Mouse (Mus musculus) forebrain, embryonic 14.5 days (tissue): ENCODE data around the gene Snrnp35. TPM values are rescaled to one million over a fixed set of nuclear protein-coding genes. Genes with fewer than 3 reads are reported as not detected.

Experiments used
- ATAC-seq: fragments of 200-750 bp; cut with Nextera tagmentation; 2 replicates; pipeline ENCODE4 v1.8.0; 2017; ENCODE audit warnings: mild to moderate bottlenecking, moderate library complexity
- DNase-seq: peaks from one replicate; pipeline ENCODE4 v3.0.0-alpha.2; 2015; ENCODE audit warnings: low spot score
- H3K27ac ChIP-seq: fragments of 300-500 bp; sonication (generic); 2 replicates; pipeline ENCODE4 v1.5.1; 2014; ENCODE audit warnings: low read depth, mild to moderate bottlenecking, control low read depth, low read length, moderate library complexity
- H3K27me3 ChIP-seq: fragments of 300-500 bp; sonication (generic); replicated peaks from 2 replicates; pipeline ENCODE4 v1.6.1; 2014; ENCODE audit warnings: low read length, control low read depth, mixed read lengths; ENCODE audit not compliant: control insufficient read depth, insufficient read depth
- H3K36me3 ChIP-seq: fragments of 300-500 bp; sonication (generic); 2 replicates; pipeline ENCODE4 v1.6.1; 2014; ENCODE audit warnings: low read length, control low read depth; ENCODE audit not compliant: control insufficient read depth, insufficient read depth
- H3K4me1 ChIP-seq: fragments of 300-500 bp; sonication (generic); 2 replicates; pipeline ENCODE4 v1.6.1; 2014; ENCODE audit warnings: antibody characterized with exemption, low read length, control low read depth; ENCODE audit not compliant: control insufficient read depth, insufficient read depth
- H3K4me2 ChIP-seq: fragments of 300-500 bp; sonication (generic); 2 replicates; pipeline ENCODE4 v1.6.1; 2014; ENCODE audit warnings: mild to moderate bottlenecking, control low read depth, low read length
- H3K4me3 ChIP-seq: fragments of 300-500 bp; sonication (generic); 2 replicates; pipeline ENCODE4 v1.5.1; 2014; ENCODE audit warnings: low read depth, low read length, control low read depth
- H3K9ac ChIP-seq: fragments of 300-500 bp; sonication (generic); 2 replicates; pipeline ENCODE4 v1.6.1; 2014; ENCODE audit warnings: mild to moderate bottlenecking, low read length, control low read depth, moderate library complexity
- H3K9me3 ChIP-seq: fragments of 300-500 bp; sonication (generic); replicated peaks from 2 replicates; pipeline ENCODE4 v1.6.1; 2016; ENCODE audit warnings: low read length, control low read depth, mixed read lengths; ENCODE audit not compliant: control insufficient read depth
- WGBS: fragments of 180-500 bp; shearing (Covaris S2); extraction: QIAGEN DNeasy Blood & Tissue Kit; methylation state at CpG from one replicate; pipeline ENCODE4 v1.1.7; 2014; 5-methylcytosine and 5-hydroxymethylcytosine counted together
- polyA plus RNA-seq: library from polyadenylated mRNA; unstranded; fragments of >200 nt; fragmentation: Nextera tagmentation; extraction: Ambion mirVana; gene quantifications from 2 replicates; pipeline ENCODE4 v1.2.1, GENCODE M21; 2014

Snrnp35 gene
- polyA plus RNA-seq, 1 experiment from 2014 or later, result 14.7 TPM

DNA sequence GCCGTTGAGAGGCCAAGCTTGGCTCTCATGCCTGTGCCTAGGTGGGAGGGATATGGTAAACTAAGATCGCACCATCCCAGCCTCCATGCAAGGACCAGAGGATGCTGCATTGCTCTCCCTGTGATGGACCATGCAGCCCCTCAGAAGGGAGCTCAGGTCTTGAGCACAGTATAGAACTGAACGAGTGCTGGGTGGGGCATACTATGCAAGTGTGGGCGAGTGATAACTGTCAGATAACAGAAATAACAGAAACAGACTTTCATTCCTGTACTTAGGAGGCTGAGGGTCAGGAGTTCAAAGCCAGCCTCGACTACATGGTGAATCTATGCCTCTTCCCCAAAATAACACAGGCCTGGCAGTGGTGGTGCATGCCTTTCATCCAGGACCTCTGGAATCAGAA lies 52.1 kb downstream of the Snrnp35 start:
- peaks cover 6% of the 10 kb centered on the region; the same call in 1 of the 2 replicates for H3K4me1 ChIP-seq
- DNase-seq (no peak), ATAC-seq (no peak)
- H3K36me3 ChIP-seq, result no peaks in the 10 kb centered on the region
- WGBS, result 76% methylated on average over 5 of the region's 5 CpGs
- no peak overlapping the region for H3K4me2 ChIP-seq
- H3K9me3 ChIP-seq, result no peaks in the 10 kb centered on the region
- no peak overlapping the region for H3K4me3 ChIP-seq
- H3K27me3 ChIP-seq, result no peaks in the 10 kb centered on the region
- no peak overlapping the region for H3K9ac ChIP-seq
- no peak overlapping the region for H3K27ac ChIP-seq

DNA sequence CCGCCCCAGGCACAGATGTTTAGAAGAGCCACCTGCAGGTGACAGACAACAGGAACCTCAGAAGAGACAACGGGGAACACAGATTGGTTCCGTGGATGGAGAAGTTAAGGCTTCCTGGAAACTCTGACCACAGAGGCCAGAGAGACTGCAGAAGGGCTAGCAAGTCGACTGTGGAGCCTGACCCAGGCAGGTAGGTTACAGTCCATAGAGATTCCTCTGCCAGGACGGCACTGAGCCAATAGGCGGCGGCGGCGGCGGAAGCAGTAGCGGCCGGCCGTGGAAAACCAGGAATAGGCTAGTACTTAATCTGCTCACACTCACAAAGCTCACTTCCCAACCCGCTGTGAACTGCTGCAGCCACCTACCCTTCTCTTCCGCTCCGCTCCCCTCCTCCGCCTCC lies 53.8 kb downstream of the Snrnp35 start:
- Histone ChIP-seq H3K9ac (peak overlapping the region; percentile 29; the same call in 1 of the 2 replicates), H3K27ac (no peak overlapping the region), H3K4me3 (peak overlapping the region; percentile 8; the same call in 1 of the 2 replicates), H3K9me3 (no peaks in the 10 kb centered on the region), H3K4me1 (peaks cover 3% of the 10 kb centered on the region), H3K4me2 (0 out of 2 replicates have a peak overlapping the region, but pooled peaks have one; percentile 16), H3K27me3 (no peaks in the 10 kb centered on the region), H3K36me3 (no peaks in the 10 kb centered on the region)
- DNase-seq (no peak), ATAC-seq (no peak)
- WGBS, result 2% methylated on average over 14 of the region's 17 CpGs

DNA sequence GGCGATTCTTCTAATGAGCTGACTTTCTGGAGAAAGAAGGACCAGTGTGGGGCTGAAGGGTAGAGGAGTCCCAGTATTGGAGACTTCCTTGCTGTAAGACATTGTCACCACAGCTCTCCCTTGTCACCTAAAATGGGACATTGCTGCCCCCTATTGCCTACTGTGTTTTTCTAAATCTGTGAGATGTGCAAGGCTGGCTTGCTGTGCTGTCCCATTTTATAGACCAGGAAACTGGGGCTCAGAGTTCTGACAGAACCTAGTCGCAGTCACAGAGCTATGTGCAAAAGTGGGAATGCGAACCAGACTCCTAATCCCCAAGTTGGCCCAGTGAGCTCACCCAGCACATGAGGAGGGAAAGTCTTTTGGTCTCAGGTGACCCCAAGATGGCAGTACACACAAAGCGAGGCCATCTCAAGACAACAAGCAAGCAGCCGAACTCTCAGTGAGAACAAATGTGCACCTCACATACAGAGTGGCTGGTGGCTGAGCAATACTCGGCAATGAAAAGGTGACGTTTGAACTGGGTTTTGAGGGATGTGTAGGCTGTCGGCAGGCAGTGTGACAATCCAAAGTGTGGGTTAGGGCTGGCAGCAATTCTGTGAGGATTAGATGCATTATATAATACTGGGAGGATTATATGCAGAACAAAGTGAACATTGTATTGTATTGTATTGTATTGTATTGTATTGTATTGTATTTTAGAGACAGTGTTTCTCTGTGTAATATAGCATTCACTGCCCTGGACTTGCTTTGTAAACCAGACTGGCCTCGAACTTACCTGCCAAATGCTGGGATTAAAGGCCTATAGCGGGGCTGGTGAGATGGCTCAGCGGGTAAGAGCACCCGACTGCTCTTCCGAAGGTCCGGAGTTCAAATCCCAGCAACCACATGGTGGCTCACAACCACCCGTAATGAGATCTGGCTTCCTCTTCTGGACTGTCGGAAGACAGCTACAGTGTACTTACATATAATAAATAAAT lies 56.2 kb downstream of the Snrnp35 start:
- Histone ChIP-seq H3K27ac (no peak overlapping the region), H3K4me1 (peaks cover 12% of the 10 kb centered on the region), H3K9ac (no peak overlapping the region), H3K27me3 (no peaks in the 10 kb centered on the region), H3K4me3 (no peak overlapping the region), H3K9me3 (no peaks in the 10 kb centered on the region), H3K36me3 (peaks cover 19% of the 10 kb centered on the region), H3K4me2 (no peak overlapping the region)
- WGBS, result 72% methylated on average over 15 of the region's 16 CpGs
- ATAC-seq, result no peak
- peak; percentile 51 for DNase-seq

DNA sequence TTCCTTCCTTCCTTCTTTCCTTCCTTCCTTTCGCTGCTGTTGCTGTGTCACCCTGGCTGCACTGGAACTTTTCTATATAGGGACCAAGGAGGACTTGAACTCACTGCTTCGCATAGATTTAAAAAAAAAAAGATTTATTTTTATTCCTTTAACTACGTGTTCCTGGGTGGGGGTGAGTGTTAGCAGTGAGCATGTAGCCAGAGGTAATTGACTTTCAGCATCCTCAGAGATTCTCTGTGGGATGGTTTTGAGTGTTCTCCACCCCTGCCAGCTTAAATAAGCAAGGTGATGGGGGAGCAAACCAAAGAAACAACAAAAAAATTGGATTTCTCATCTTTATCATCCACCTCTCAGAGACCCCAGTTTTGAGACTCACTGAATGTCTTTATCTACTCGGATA lies 57.0 kb downstream of the Snrnp35 start:
- H3K4me1 ChIP-seq, result peaks cover 12% of the 10 kb centered on the region
- H3K9ac ChIP-seq, result no peak overlapping the region
- no peak for DNase-seq
- ATAC-seq, result no peak
- H3K36me3 ChIP-seq, result peaks cover 27% of the 10 kb centered on the region
- no peaks in the 10 kb centered on the region for H3K27me3 ChIP-seq
- no peaks in the 10 kb centered on the region for H3K9me3 ChIP-seq
- peak overlapping the region; percentile 90 for H3K4me3 ChIP-seq
- H3K27ac ChIP-seq, result no peak overlapping the region; the same call in 1 of the 2 replicates
- 75% methylated on average over 4 of the region's 4 CpGs for WGBS
- peak overlapping the region; percentile 33 for H3K4me2 ChIP-seq

DNA sequence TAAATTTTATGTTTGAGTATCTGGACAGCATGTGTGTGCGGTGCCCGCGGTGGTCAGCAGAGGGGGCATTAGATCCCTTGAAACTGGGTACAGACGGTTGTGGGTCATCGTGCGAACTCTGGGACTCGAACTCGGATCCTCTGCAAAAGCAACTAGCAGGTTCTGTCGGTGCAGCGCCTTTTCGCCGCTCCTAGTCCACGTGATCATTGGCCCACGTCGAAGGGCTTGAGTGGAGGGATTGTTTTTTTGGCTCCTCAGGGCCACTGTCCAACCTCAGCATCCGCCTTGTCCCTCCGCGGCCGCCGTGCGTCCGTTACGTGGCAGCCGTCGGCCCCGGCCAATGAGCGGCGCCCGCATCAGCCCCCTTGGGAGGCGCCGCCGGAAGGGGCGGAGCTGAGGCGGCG lies 57.5 kb downstream of the Snrnp35 start, which contains the start of gene Tmed2:
TSS of gene Tmed2 (plus strand) at position 313 of the 404 bp plus-strand sequence.
- DNase-seq (peak; percentile 99), ATAC-seq (peak; percentile 98)
- H3K27me3 ChIP-seq, result no peaks in the 10 kb centered on the region
- H3K9me3 ChIP-seq, result no peaks in the 10 kb centered on the region
- peaks cover 12% of the 10 kb centered on the region for H3K4me1 ChIP-seq
- H3K4me3 ChIP-seq, result peak within 1 kb of the TSS; percentile 90
- WGBS, result under 1% methylated on average over 34 of the region's 35 CpGs
- peaks cover 32% of the 10 kb centered on the region for H3K36me3 ChIP-seq
- peak within 1 kb of the TSS; percentile 85 for H3K4me2 ChIP-seq
- peak within 1 kb of the TSS; percentile 57; the same call in 1 of the 2 replicates for H3K27ac ChIP-seq
- peak within 1 kb of the TSS; percentile 80 for H3K9ac ChIP-seq

Other genes with a start within 250 kb of the Snrnp35 start
- gene Pitpnm2, start 233.4 kb upstream of the Snrnp35 start, polyA plus RNA-seq, result 8.5 and 12.2 TPM in 2 replicates
- 13.5 and 16.6 TPM in 2 replicates for gene Mphosph9, start 155.2 kb upstream of the Snrnp35 start, polyA plus RNA-seq
- gene 2810006K23Rik, start 155.0 kb upstream of the Snrnp35 start, polyA plus RNA-seq, result 12.5 and 15.3 TPM in 2 replicates
- gene Cdk2ap1, start 120.1 kb upstream of the Snrnp35 start, polyA plus RNA-seq, result 85.4 and 112 TPM in 2 replicates
- gene Sbno1, start 57.1 kb upstream of the Snrnp35 start, polyA plus RNA-seq, result 64.7 and 85.1 TPM in 2 replicates
- gene Kmt5a, start 43.2 kb upstream of the Snrnp35 start, polyA plus RNA-seq, result 21.7 and 24.2 TPM in 2 replicates
- 29.4 and 31.7 TPM in 2 replicates for gene Rilpl2, start 4.8 kb upstream of the Snrnp35 start, polyA plus RNA-seq
- 10.4 and 11.0 TPM in 2 replicates for gene Rilpl1, start 48.3 kb downstream of the Snrnp35 start, polyA plus RNA-seq
- gene Tmed2, start 57.6 kb downstream of the Snrnp35 start, polyA plus RNA-seq, result 416 and 423 TPM in 2 replicates
- 16.8 and 21.2 TPM in 2 replicates for gene Ddx55, start 69.7 kb downstream of the Snrnp35 start, polyA plus RNA-seq
- 79.9 and 81.9 TPM in 2 replicates for gene Eif2b1, start 96.0 kb downstream of the Snrnp35 start, polyA plus RNA-seq
- 62.9 and 67.3 TPM in 2 replicates for gene Gtf2h3, start 96.0 kb downstream of the Snrnp35 start, polyA plus RNA-seq
- 36.6 and 38.2 TPM in 2 replicates for gene Atp6v0a2, start 145.4 kb downstream of the Snrnp35 start, polyA plus RNA-seq
- gene Dnah10, start 242.0 kb downstream of the Snrnp35 start, polyA plus RNA-seq, result 0.09 and 0.22 TPM in 2 replicates